Mouse (Mus musculus) liver, embryonic 14.5 days (tissue): ENCODE data around the gene St6galnac6. TPM values are rescaled to one million over a fixed set of nuclear protein-coding genes. Genes with fewer than 3 reads are reported as not detected.

Experiments used
- ATAC-seq: fragments of 200-750 bp; cut with Nextera tagmentation; 2 replicates; pipeline ENCODE4 v1.8.0; 2017; ENCODE audit warnings: moderate number of reproducible peaks, mild to moderate bottlenecking, moderate library complexity; ENCODE audit not compliant: insufficient read depth
- DNase-seq, 3 experiments: peaks; one replicate each; pipeline ENCODE4 v3.0.0-alpha.2; 2012 to 2013; ENCODE audit warnings: low read depth in 3 of 3, low spot score in 3 of 3
- H3K27ac ChIP-seq: fragments of 300-500 bp; sonication (generic); 2 replicates; pipeline ENCODE4 v1.5.1; 2014; ENCODE audit warnings: moderate library complexity, mild to moderate bottlenecking, control low read depth, inconsistent platforms
- H3K27me3 ChIP-seq: fragments of 300-500 bp; sonication (generic); 2 replicates; pipeline ENCODE4 v1.6.1; 2014; ENCODE audit warnings: mild to moderate bottlenecking, low read length, moderate library complexity; ENCODE audit not compliant: control insufficient read depth, insufficient read depth
- H3K36me3 ChIP-seq: fragments of 300-500 bp; sonication (generic); replicated peaks from 2 replicates; pipeline ENCODE4 v1.6.1; 2014; ENCODE audit warnings: low read depth; ENCODE audit not compliant: control insufficient read depth, insufficient read depth
- H3K4me1 ChIP-seq, 2 experiments: fragments of 200-500 bp in 1 of 2; fragments of 300-500 bp in 1 of 2; sonication (generic) in 1 of 2; replicated peaks; 2 replicates each; pipeline ENCODE4 v1.6.1; 2012 to 2014; ENCODE audit warnings: antibody characterized with exemption in 1 of 2, inconsistent platforms in 1 of 2, low read length in 1 of 2; ENCODE audit not compliant: control insufficient read depth in 2 of 2, insufficient read depth in 2 of 2
- H3K4me2 ChIP-seq: fragments of 300-500 bp; sonication (generic); 2 replicates; pipeline ENCODE4 v1.6.1; 2014; ENCODE audit warnings: low read depth, mild to moderate bottlenecking, control low read depth, moderate library complexity
- H3K4me3 ChIP-seq, 2 experiments: fragments of 200-500 bp in 1 of 2; fragments of 300-500 bp in 1 of 2; sonication (generic) in 1 of 2; 2 replicates each; pipeline ENCODE4 v1.5.1; 2012 to 2014; ENCODE audit warnings: low read depth in 2 of 2, low read length in 2 of 2, mild to moderate bottlenecking in 2 of 2, control low read depth in 1 of 2, inconsistent platforms in 1 of 2, moderate library complexity in 1 of 2; ENCODE audit not compliant: insufficient read depth in 1 of 2
- H3K9ac ChIP-seq: fragments of 300-500 bp; sonication (generic); replicated peaks from 2 replicates; pipeline ENCODE4 v1.6.1; 2014; ENCODE audit warnings: mild to moderate bottlenecking, control low read depth, moderate library complexity
- H3K9me3 ChIP-seq: fragments of 300-500 bp; sonication (generic); 2 replicates; pipeline ENCODE4 v1.6.1; 2016; ENCODE audit warnings: low read length, mixed read lengths; ENCODE audit not compliant: control insufficient read depth
- CTCF ChIP-seq: IDR thresholded peaks from 2 replicates; pipeline ENCODE4 v1.5.1; 2016; ENCODE audit warnings: antibody characterized with exemption, low read depth, control low read depth
- EP300 ChIP-seq: IDR thresholded peaks from 2 replicates; pipeline ENCODE4 v1.6.1; 2016; ENCODE audit warnings: antibody characterized with exemption, low read depth
- WGBS: fragments of 180-500 bp; shearing (Covaris S2); extraction: QIAGEN DNeasy Blood & Tissue Kit; methylation state at CpG from one replicate; pipeline ENCODE4 v1.1.7; 2014; ENCODE audit not compliant: insufficient replicate concordance; 5-methylcytosine and 5-hydroxymethylcytosine counted together
- polyA plus RNA-seq, 2 experiments: library from polyadenylated mRNA; depleted of rRNA in 1 of 2; stranded (reverse) in 1 of 2; unstranded in 1 of 2; fragments of >200 nt; fragmentation: Nextera tagmentation in 1 of 2; extraction: Ambion mirVana in 1 of 2; gene quantifications; 2 replicates each; pipeline versions ENCODE4 v1.2.1 to v1.2.3; 2012 to 2014

St6galnac6 gene
- polyA plus RNA-seq, 2 experiments, result 3.2 to 9.9 TPM

DNA sequence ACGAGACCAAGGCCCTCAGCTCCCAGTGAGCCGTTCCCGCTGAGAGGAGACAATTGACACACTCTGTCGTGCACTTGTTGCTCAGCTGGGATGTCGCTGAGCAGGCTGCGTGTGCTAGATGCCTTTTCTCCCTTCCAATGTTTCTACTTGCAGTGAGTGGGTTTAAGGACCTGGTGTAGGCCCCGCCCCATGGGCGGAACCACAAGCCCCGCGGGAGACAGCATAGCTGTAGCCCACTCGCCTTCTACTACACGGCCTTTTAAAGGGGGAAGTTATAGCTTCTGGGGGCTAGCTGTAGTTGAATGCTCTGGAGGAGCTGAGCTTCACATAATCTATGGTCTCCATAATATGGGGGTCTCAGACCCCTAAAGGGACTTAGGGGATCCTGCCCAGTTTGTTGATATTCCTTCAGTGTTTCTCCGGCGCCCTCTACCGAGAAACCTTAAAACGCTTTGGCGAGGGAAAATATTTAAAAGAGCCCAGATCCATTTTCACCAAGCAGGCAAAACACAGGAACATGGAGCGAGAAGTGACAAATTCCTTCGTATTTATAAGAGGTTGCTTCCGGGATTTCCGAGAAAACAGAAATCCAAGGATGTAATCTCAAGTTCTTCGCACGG is 11.2 kb downstream of the St6galnac6 start:
- Histone ChIP-seq H3K27me3 (no peaks in the 10 kb centered on the region), H3K4me1 (peaks cover 13 to 32% of the 10 kb centered on the region in 2 experiments), H3K4me3 (peak overlapping the region; percentile 45 to 48), H3K9me3 (no peaks in the 10 kb centered on the region), H3K36me3 (no peaks in the 10 kb centered on the region; the same call in 1 of the 2 replicates), H3K4me2 (peak overlapping the region; percentile 89), H3K9ac (peak overlapping the region; percentile 48), H3K27ac (0 out of 2 replicates have a peak overlapping the region, but pooled peaks have one; percentile 21)
- DNase-seq, result no peak
- WGBS, result 18% methylated on average over 23 of the region's 23 CpGs
- no peak for ATAC-seq
- TF ChIP-seq CTCF (peak; percentile 45), EP300 (no peak)

- 71% methylated on average over 26 of the region's 26 CpGs for WGBS
- ATAC-seq, result no peak
- no peak overlapping the region for H3K4me3 ChIP-seq
- no peak for TF ChIP-seq EP300
- TF ChIP-seq CTCF, result no peak
- peaks cover 10 to 27% of the 10 kb centered on the region in 2 experiments for H3K4me1 ChIP-seq
- no peak for DNase-seq
- H3K27me3 ChIP-seq, result no peaks in the 10 kb centered on the region
- no peak overlapping the region for H3K9ac ChIP-seq
- H3K36me3 ChIP-seq, result peaks cover 2% of the 10 kb centered on the region
- no peaks in the 10 kb centered on the region for H3K9me3 ChIP-seq
- H3K4me2 ChIP-seq, result no peak overlapping the region
- H3K27ac ChIP-seq, result no peak overlapping the region
Observed at GRCm38 (mm10) chr2:32612274-32612673, 12.8 kb downstream of the St6galnac6 start.

- DNase-seq, result no peak
- no peak overlapping the region for H3K4me2 ChIP-seq
- H3K4me3 ChIP-seq, result no peak overlapping the region
- WGBS, result 75% methylated on average over 1 of the region's 1 CpGs
- no peak overlapping the region for H3K27ac ChIP-seq
- no peak for ATAC-seq
- peaks cover 6% of the 10 kb centered on the region for H3K36me3 ChIP-seq
- H3K4me1 ChIP-seq, result peaks cover 0 to 16% of the 10 kb centered on the region in 2 experiments; a peak in 3 of 4 replicates
- TF ChIP-seq CTCF (no peak), EP300 (no peak)
- no peaks in the 10 kb centered on the region for H3K27me3 ChIP-seq
- peaks cover 2% of the 10 kb centered on the region for H3K9me3 ChIP-seq
- H3K9ac ChIP-seq, result no peak overlapping the region
Observed at GRCm38 (mm10) chr2:32617109-32617508, 17.6 kb downstream of the St6galnac6 start.

GRCm38 (mm10) chr2:32617601-32618000 is 18.1 kb downstream of the St6galnac6 start:
- no peak overlapping the region for H3K9ac ChIP-seq

DNA sequence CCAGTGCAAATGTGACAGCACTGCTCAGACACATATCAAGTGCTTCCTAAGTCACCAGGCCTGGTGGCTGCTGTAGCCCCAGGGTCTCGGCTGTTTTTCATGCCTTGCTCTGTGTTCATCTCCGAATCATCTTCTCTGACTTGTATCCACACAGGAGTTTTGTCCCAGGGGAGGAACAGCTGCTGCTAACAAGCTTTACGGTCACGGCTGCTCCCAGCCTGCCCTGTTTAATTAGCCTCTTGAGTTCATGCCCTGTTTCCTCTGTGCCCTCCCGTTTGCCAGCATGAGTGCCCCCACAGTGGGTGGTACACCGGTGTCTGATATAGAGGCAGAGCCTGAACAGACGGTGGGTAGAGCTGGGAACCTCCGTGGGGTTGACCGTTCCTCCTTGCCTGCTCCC is 18.5 kb downstream of the St6galnac6 start:
- WGBS, result 84% methylated on average over 9 of the region's 9 CpGs
- Histone ChIP-seq H3K27ac (no peak overlapping the region), H3K4me1 (peaks cover 0 to 16% of the 10 kb centered on the region in 2 experiments; a peak in 3 of 4 replicates), H3K4me2 (no peak overlapping the region), H3K27me3 (no peaks in the 10 kb centered on the region), H3K36me3 (peaks cover 6% of the 10 kb centered on the region), H3K4me3 (no peak overlapping the region), H3K9ac (no peak overlapping the region), H3K9me3 (peaks cover 2% of the 10 kb centered on the region)
- DNase-seq (no peak), ATAC-seq (no peak)
- TF ChIP-seq EP300 (no peak), CTCF (no peak)

More at GRCm38 (mm10) chr2:32617601-32618000, 18.1 kb downstream of the St6galnac6 start:
- H3K4me2 ChIP-seq, result no peak overlapping the region
- 94% methylated on average over 4 of the region's 4 CpGs for WGBS
- H3K27ac ChIP-seq, result no peak overlapping the region
- peaks cover 0 to 16% of the 10 kb centered on the region in 2 experiments; a peak in 3 of 4 replicates for H3K4me1 ChIP-seq
- DNase-seq (no peak), ATAC-seq (no peak)
- peak; percentile 76 for TF ChIP-seq CTCF
- no peak for TF ChIP-seq EP300
- no peak overlapping the region for H3K4me3 ChIP-seq
- H3K27me3 ChIP-seq, result no peaks in the 10 kb centered on the region
- H3K9me3 ChIP-seq, result peaks cover 2% of the 10 kb centered on the region
- H3K36me3 ChIP-seq, result peaks cover 6% of the 10 kb centered on the region
